Mouse (Mus musculus): ENCODE data around the gene 4932438A13Rik. TPM values are rescaled to one million over a fixed set of nuclear protein-coding genes. Genes with fewer than 3 reads are reported as not detected.

The 4932438A13Rik gene
- total and polyA plus RNA-seq, 3 experiments: 2.9 to 152 (median 41.2) TPM

- Histone ChIP-seq H3K9me3 (replicated peaks) (no peaks in the 10 kb centered on the region), H3K27me3 (ENCODE audit: insufficient read depth, low read length) (no peaks in the 10 kb centered on the region), H3K4me3 (ENCODE audit: low read depth, low read length) (no peak overlapping the region), H3K36me3 (replicated peaks) (peaks cover 26% of the 10 kb centered on the region), H3K4me1 (ENCODE audit: insufficient read depth, low read depth, low read length) (peaks cover 16% of the 10 kb centered on the region)
- TF ChIP-seq CTCF (IDR thresholded peaks at IDR 0.05; ENCODE audit: low read depth, low read length) (no peak), POLR2AphosphoS5 (IDR thresholded peaks at IDR 0.05; ENCODE audit: insufficient replicate concordance, low read depth, low read length) (no peak), GATA1 (IDR thresholded peaks at IDR 0.05; ENCODE audit: borderline replicate concordance, low read length) (no peak), GATA2 (IDR thresholded peaks at IDR 0.05; ENCODE audit: borderline replicate concordance, low read depth, low read length) (no peak), TAL1 (conservative IDR thresholded peaks at IDR 0.05; ENCODE audit: low read depth, low read length) (no peak)
- DNase-seq (ENCODE audit: low spot score) (no peak), ATAC-seq (ENCODE audit: extremely low read depth, insufficient number of reproducible peaks, low FRiP score, poor library complexity, severe bottlenecking) (no peak)
These were observed 1.6 kb downstream of the 4932438A13Rik start for GRCm38 (mm10) chr3:36864466-36864865.

DNA sequence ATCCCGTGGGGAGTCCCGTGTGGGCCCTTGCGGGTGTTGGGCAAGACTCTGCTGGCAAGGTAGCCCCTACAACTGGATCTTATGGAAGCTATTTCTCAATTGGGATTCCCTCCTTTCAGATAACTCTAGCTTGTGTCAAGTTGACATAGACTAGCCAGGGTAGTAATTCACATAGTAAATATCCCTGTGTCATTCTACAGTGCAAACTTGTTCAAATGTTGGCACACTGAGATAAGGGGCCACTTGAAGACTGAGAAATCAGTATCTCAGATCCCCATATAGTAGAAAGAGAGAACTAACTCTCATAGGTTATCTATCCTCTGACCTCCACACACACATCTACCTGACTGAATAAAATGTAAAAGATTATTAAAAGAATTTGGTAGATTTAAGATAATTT is 42.5 kb downstream of the 4932438A13Rik start:
- TF ChIP-seq GATA2 (IDR thresholded peaks at IDR 0.05; ENCODE audit: borderline replicate concordance, low read depth, low read length) (no peak), CTCF (IDR thresholded peaks at IDR 0.05; ENCODE audit: low read depth, low read length) (no peak), POLR2AphosphoS5 (IDR thresholded peaks at IDR 0.05; ENCODE audit: insufficient replicate concordance, low read depth, low read length) (no peak), GATA1 (IDR thresholded peaks at IDR 0.05; ENCODE audit: borderline replicate concordance, low read length) (no peak)
- Histone ChIP-seq H3K36me3 (replicated peaks) (peaks cover 17% of the 10 kb centered on the region), H3K27me3 (ENCODE audit: insufficient read depth, low read length) (no peaks in the 10 kb centered on the region), H3K4me3 (ENCODE audit: low read depth, low read length) (no peak overlapping the region), H3K4me1 (ENCODE audit: insufficient read depth, low read depth, low read length) (no peaks in the 10 kb centered on the region), H3K9me3 (replicated peaks) (no peaks in the 10 kb centered on the region)
- ATAC-seq (ENCODE audit: extremely low read depth, insufficient number of reproducible peaks, low FRiP score, poor library complexity, severe bottlenecking) (no peak), DNase-seq (ENCODE audit: low spot score) (no peak)

DNA sequence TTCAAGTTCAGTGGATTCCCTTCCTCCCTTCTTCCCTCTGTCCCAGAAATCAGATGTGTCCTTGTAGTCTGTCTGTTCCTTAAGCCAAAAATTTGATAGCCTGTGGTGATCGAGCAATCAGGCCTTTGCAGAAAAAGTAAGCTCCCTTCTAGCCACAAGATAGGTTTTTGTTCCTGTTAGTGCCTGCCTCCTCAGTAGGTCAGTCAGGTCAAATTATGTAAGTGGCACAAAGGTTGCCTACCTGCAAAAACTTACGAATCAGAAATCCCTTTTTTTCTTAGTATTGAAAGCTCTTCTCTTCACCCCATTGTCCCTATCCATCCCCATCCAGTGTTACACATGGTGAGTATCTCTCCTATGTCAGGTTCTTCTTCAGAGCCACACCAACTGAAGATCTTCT is 54.9 kb downstream of the 4932438A13Rik start:
- H3K4me3 ChIP-seq (ENCODE audit: low read depth, low read length): no peak overlapping the region
- no peaks in the 10 kb centered on the region for H3K9me3 ChIP-seq (replicated peaks)
- H3K36me3 ChIP-seq (replicated peaks): peaks cover 27% of the 10 kb centered on the region
- DNase-seq (ENCODE audit: low spot score) (no peak), ATAC-seq (ENCODE audit: extremely low read depth, insufficient number of reproducible peaks, low FRiP score, poor library complexity, severe bottlenecking) (no peak)
- no peaks in the 10 kb centered on the region for H3K27me3 ChIP-seq (ENCODE audit: insufficient read depth, low read length)
- H3K4me1 ChIP-seq (ENCODE audit: insufficient read depth, low read depth, low read length): no peaks in the 10 kb centered on the region
- TF ChIP-seq GATA1 (IDR thresholded peaks at IDR 0.05; ENCODE audit: borderline replicate concordance, low read length) (no peak), TAL1 (conservative IDR thresholded peaks at IDR 0.05; ENCODE audit: low read depth, low read length) (no peak), CTCF (IDR thresholded peaks at IDR 0.05; ENCODE audit: low read depth, low read length) (no peak), GATA2 (IDR thresholded peaks at IDR 0.05; ENCODE audit: borderline replicate concordance, low read depth, low read length) (no peak), POLR2AphosphoS5 (IDR thresholded peaks at IDR 0.05; ENCODE audit: insufficient replicate concordance, low read depth, low read length) (no peak)

DNA sequence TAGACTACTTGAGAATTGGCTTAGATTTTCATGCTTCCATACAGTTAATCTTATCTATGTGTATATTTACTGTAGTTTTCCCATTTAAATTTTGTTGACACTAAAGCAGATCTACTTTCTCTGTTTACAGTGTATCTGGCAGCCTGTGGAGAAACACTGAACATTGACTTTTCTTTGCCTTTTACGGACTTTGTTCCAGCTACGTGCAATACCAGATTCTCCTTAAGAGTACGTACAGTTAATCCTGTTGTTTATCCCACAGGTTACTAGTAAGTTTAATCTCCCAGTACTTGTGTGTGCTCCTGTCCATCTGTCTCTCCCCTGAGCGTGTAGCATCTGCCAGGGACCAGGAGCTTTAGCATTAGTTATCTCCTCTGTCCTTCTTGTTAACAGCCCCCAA is 55.4 kb downstream of the 4932438A13Rik start:
- Histone ChIP-seq H3K36me3 (replicated peaks) (peaks cover 30% of the 10 kb centered on the region), H3K4me3 (ENCODE audit: low read depth, low read length) (no peak overlapping the region), H3K4me1 (ENCODE audit: insufficient read depth, low read depth, low read length) (no peaks in the 10 kb centered on the region), H3K9me3 (replicated peaks) (no peaks in the 10 kb centered on the region), H3K27me3 (ENCODE audit: insufficient read depth, low read length) (no peaks in the 10 kb centered on the region)
- ATAC-seq (ENCODE audit: extremely low read depth, insufficient number of reproducible peaks, low FRiP score, poor library complexity, severe bottlenecking) (no peak), DNase-seq (ENCODE audit: low spot score) (no peak)
- TF ChIP-seq POLR2AphosphoS5 (IDR thresholded peaks at IDR 0.05; ENCODE audit: insufficient replicate concordance, low read depth, low read length) (no peak), GATA1 (IDR thresholded peaks at IDR 0.05; ENCODE audit: borderline replicate concordance, low read length) (no peak), TAL1 (conservative IDR thresholded peaks at IDR 0.05; ENCODE audit: low read depth, low read length) (no peak), CTCF (IDR thresholded peaks at IDR 0.05; ENCODE audit: low read depth, low read length) (no peak), GATA2 (IDR thresholded peaks at IDR 0.05; ENCODE audit: borderline replicate concordance, low read depth, low read length) (no peak)

- Histone ChIP-seq H3K27me3 (ENCODE audit: insufficient read depth, low read length) (no peaks in the 10 kb centered on the region), H3K4me3 (ENCODE audit: low read depth, low read length) (no peak overlapping the region), H3K36me3 (replicated peaks) (peaks cover 38% of the 10 kb centered on the region), H3K4me1 (ENCODE audit: insufficient read depth, low read depth, low read length) (no peaks in the 10 kb centered on the region), H3K9me3 (replicated peaks) (no peaks in the 10 kb centered on the region)
- ATAC-seq (ENCODE audit: extremely low read depth, insufficient number of reproducible peaks, low FRiP score, poor library complexity, severe bottlenecking): no peak
- no peak for DNase-seq (ENCODE audit: low spot score)
- no peak for TF ChIP-seq GATA1 (IDR thresholded peaks at IDR 0.05; ENCODE audit: borderline replicate concordance, low read length)
- no peak for TF ChIP-seq POLR2AphosphoS5 (IDR thresholded peaks at IDR 0.05; ENCODE audit: insufficient replicate concordance, low read depth, low read length)
- TF ChIP-seq CTCF (IDR thresholded peaks at IDR 0.05; ENCODE audit: low read depth, low read length): no peak
- TF ChIP-seq GATA2 (IDR thresholded peaks at IDR 0.05; ENCODE audit: borderline replicate concordance, low read depth, low read length): no peak
- TF ChIP-seq TAL1 (conservative IDR thresholded peaks at IDR 0.05; ENCODE audit: low read depth, low read length): no peak
These were observed 78.7 kb downstream of the 4932438A13Rik start for GRCm38 (mm10) chr3:36941572-36941971.

GRCm38 (mm10) chr3:36942108-36942507 is 79.2 kb downstream of the 4932438A13Rik start:
- Histone ChIP-seq H3K27me3 (ENCODE audit: insufficient read depth, low read length) (no peaks in the 10 kb centered on the region), H3K4me1 (ENCODE audit: insufficient read depth, low read depth, low read length) (no peaks in the 10 kb centered on the region), H3K4me3 (ENCODE audit: low read depth, low read length) (no peak overlapping the region), H3K9me3 (replicated peaks) (no peaks in the 10 kb centered on the region), H3K36me3 (replicated peaks) (peaks cover 32% of the 10 kb centered on the region)
- ATAC-seq (ENCODE audit: extremely low read depth, insufficient number of reproducible peaks, low FRiP score, poor library complexity, severe bottlenecking) (no peak), DNase-seq (ENCODE audit: low spot score) (no peak)
- TF ChIP-seq TAL1 (conservative IDR thresholded peaks at IDR 0.05; ENCODE audit: low read depth, low read length) (no peak), GATA2 (IDR thresholded peaks at IDR 0.05; ENCODE audit: borderline replicate concordance, low read depth, low read length) (no peak), GATA1 (IDR thresholded peaks at IDR 0.05; ENCODE audit: borderline replicate concordance, low read length) (no peak), CTCF (IDR thresholded peaks at IDR 0.05; ENCODE audit: low read depth, low read length) (no peak)

Data from G1E (cell line).